Mouse (Mus musculus) neural tube, embryonic 14.5 days (tissue): ENCODE results near the gene Sumf1. TPM values are rescaled to one million over a fixed set of nuclear protein-coding genes. Genes with fewer than 3 reads are reported as not detected.

Experiments used
- ATAC-seq: fragments of 200-750 bp; cut with Nextera tagmentation; 2 replicates; pipeline ENCODE4 v1.8.0; 2017; ENCODE audit warnings: low read depth, mild to moderate bottlenecking, moderate TSS enrichment, moderate library complexity
- H3K27ac ChIP-seq: fragments of 300-500 bp; sonication (generic); 2 replicates; pipeline ENCODE4 v1.5.1; 2014; ENCODE audit warnings: low read depth, mild to moderate bottlenecking, control low read depth, low read length, moderate library complexity, mixed read lengths
- H3K27me3 ChIP-seq: fragments of 300-500 bp; sonication (generic); 2 replicates; pipeline ENCODE4 v1.6.1; 2014; ENCODE audit warnings: low read length; ENCODE audit not compliant: control insufficient read depth, insufficient read depth
- H3K36me3 ChIP-seq: fragments of 300-500 bp; sonication (generic); 2 replicates; pipeline ENCODE4 v1.6.1; 2014; ENCODE audit warnings: low read length, mixed read lengths; ENCODE audit not compliant: control insufficient read depth, insufficient read depth
- H3K4me1 ChIP-seq: fragments of 300-500 bp; sonication (generic); 2 replicates; pipeline ENCODE4 v1.6.1; 2014; ENCODE audit warnings: low read length; ENCODE audit not compliant: control insufficient read depth, insufficient read depth
- H3K4me2 ChIP-seq: fragments of 300-500 bp; sonication (generic); 2 replicates; pipeline ENCODE4 v1.6.1; 2014; ENCODE audit warnings: mild to moderate bottlenecking, low read depth, low read length, control low read depth
- H3K4me3 ChIP-seq: fragments of 300-500 bp; sonication (generic); 2 replicates; pipeline ENCODE4 v1.5.1; 2014; ENCODE audit warnings: low read depth, low read length, control low read depth, mixed read lengths
- H3K9ac ChIP-seq: fragments of 300-500 bp; sonication (generic); replicated peaks from 2 replicates; pipeline ENCODE4 v1.6.1; 2014; ENCODE audit warnings: low read depth, mild to moderate bottlenecking, control low read depth, low read length, mixed read lengths
- H3K9me3 ChIP-seq: fragments of 300-500 bp; sonication (generic); 2 replicates; pipeline ENCODE4 v1.6.1; 2016; ENCODE audit warnings: low read length; ENCODE audit not compliant: control insufficient read depth
- WGBS: fragments of 180-500 bp; shearing (Covaris S2); extraction: QIAGEN DNeasy Blood & Tissue Kit; methylation state at CpG from one replicate; pipeline ENCODE4 v1.1.7; 2014; 5-methylcytosine and 5-hydroxymethylcytosine counted together
- polyA plus RNA-seq: library from polyadenylated mRNA; unstranded; fragments of >200 nt; fragmentation: Nextera tagmentation; extraction: Ambion mirVana; gene quantifications from 2 replicates; pipeline ENCODE4 v1.2.1, GENCODE M21; 2014

Sumf1 gene
- polyA plus RNA-seq, 1 experiment from 2014 or later: 9.3 TPM

- Histone ChIP-seq H3K4me1 (no peaks in the 10 kb centered on the region), H3K27me3 (no peaks in the 10 kb centered on the region), H3K36me3 (no peaks in the 10 kb centered on the region), H3K9me3 (no peaks in the 10 kb centered on the region), H3K27ac (no peak overlapping the region), H3K4me2 (no peak overlapping the region), H3K9ac (no peak overlapping the region), H3K4me3 (no peak overlapping the region)
- WGBS: 94% methylated on average over 2 of the region's 2 CpGs
- ATAC-seq: no peak
These were observed 39.6 kb upstream of the Sumf1 start for GRCm38 (mm10) chr6:108225027-108225426.

- Histone ChIP-seq H3K9ac (no peak overlapping the region), H3K36me3 (no peaks in the 10 kb centered on the region), H3K4me2 (no peak overlapping the region), H3K27me3 (no peaks in the 10 kb centered on the region), H3K27ac (no peak overlapping the region), H3K9me3 (no peaks in the 10 kb centered on the region), H3K4me3 (no peak overlapping the region), H3K4me1 (no peaks in the 10 kb centered on the region)
- WGBS: 93% methylated on average over 4 of the region's 4 CpGs
- no peak for ATAC-seq
These were observed 39.0 kb upstream of the Sumf1 start for GRCm38 (mm10) chr6:108224361-108224760.

GRCm38 (mm10) chr6:108222875-108223274, 37.5 kb upstream of the Sumf1 start:
- WGBS: 96% methylated on average over 5 of the region's 5 CpGs
- Histone ChIP-seq H3K36me3 (no peaks in the 10 kb centered on the region), H3K4me1 (no peaks in the 10 kb centered on the region), H3K4me2 (no peak overlapping the region), H3K4me3 (no peak overlapping the region), H3K9me3 (no peaks in the 10 kb centered on the region), H3K9ac (no peak overlapping the region), H3K27ac (no peak overlapping the region), H3K27me3 (no peaks in the 10 kb centered on the region)
- ATAC-seq: no peak

- WGBS: 70% methylated on average over 5 of the region's 5 CpGs
- Histone ChIP-seq H3K27ac (no peak overlapping the region), H3K36me3 (no peaks in the 10 kb centered on the region), H3K4me1 (no peaks in the 10 kb centered on the region), H3K9ac (no peak overlapping the region), H3K27me3 (no peaks in the 10 kb centered on the region), H3K4me2 (no peak overlapping the region), H3K4me3 (no peak overlapping the region), H3K9me3 (no peaks in the 10 kb centered on the region)
- ATAC-seq: no peak
These were observed 37.1 kb upstream of the Sumf1 start for GRCm38 (mm10) chr6:108222435-108222834.

- Histone ChIP-seq H3K27me3 (no peaks in the 10 kb centered on the region), H3K4me2 (no peak overlapping the region), H3K27ac (no peak overlapping the region), H3K9ac (no peak overlapping the region), H3K9me3 (no peaks in the 10 kb centered on the region), H3K4me3 (no peak overlapping the region), H3K36me3 (no peaks in the 10 kb centered on the region), H3K4me1 (0 out of 2 replicates have a peak, but pooled peaks cover 5% of the 10 kb centered on the region)
- ATAC-seq: no peak
- WGBS: 96% methylated on average over 3 of the region's 3 CpGs
These were observed 32.6 kb upstream of the Sumf1 start for GRCm38 (mm10) chr6:108217987-108218386.

- no peak overlapping the region for H3K9ac ChIP-seq
- ATAC-seq: no peak
- H3K27me3 ChIP-seq: no peaks in the 10 kb centered on the region
- no peak overlapping the region for H3K27ac ChIP-seq
- no peaks in the 10 kb centered on the region for H3K9me3 ChIP-seq
- H3K4me3 ChIP-seq: no peak overlapping the region
- no peaks in the 10 kb centered on the region for H3K36me3 ChIP-seq
- no peak overlapping the region for H3K4me2 ChIP-seq
- WGBS: 97% methylated on average over 8 of the region's 8 CpGs
- H3K4me1 ChIP-seq: 0 out of 2 replicates have a peak, but pooled peaks cover 5% of the 10 kb centered on the region
These were observed 31.4 kb upstream of the Sumf1 start for GRCm38 (mm10) chr6:108216832-108217231.

- no peak for ATAC-seq
- Histone ChIP-seq H3K4me1 (0 out of 2 replicates have a peak, but pooled peaks cover 5% of the 10 kb centered on the region), H3K27me3 (no peaks in the 10 kb centered on the region), H3K9ac (no peak overlapping the region), H3K36me3 (no peaks in the 10 kb centered on the region), H3K4me2 (no peak overlapping the region), H3K9me3 (no peaks in the 10 kb centered on the region), H3K4me3 (no peak overlapping the region), H3K27ac (no peak overlapping the region)
- 81% methylated on average over 5 of the region's 5 CpGs for WGBS
These were observed 30.7 kb upstream of the Sumf1 start for GRCm38 (mm10) chr6:108216091-108216490.

- Histone ChIP-seq H3K4me3 (peak overlapping the region; percentile 57), H3K36me3 (no peaks in the 10 kb centered on the region), H3K9me3 (no peaks in the 10 kb centered on the region), H3K27me3 (no peaks in the 10 kb centered on the region), H3K4me2 (peak overlapping the region; percentile 92), H3K27ac (no peak overlapping the region), H3K4me1 (0 out of 2 replicates have a peak, but pooled peaks cover 5% of the 10 kb centered on the region), H3K9ac (no peak overlapping the region)
- ATAC-seq: no peak
- 13% methylated on average over 10 of the region's 10 CpGs for WGBS
These were observed 29.0 kb upstream of the Sumf1 start for GRCm38 (mm10) chr6:108214294-108214925.

GRCm38 (mm10) chr6:108213481-108214293, 28.3 kb upstream of the Sumf1 start:
- H3K4me2 ChIP-seq: peak overlapping the region; percentile 92
- H3K27me3 ChIP-seq: no peaks in the 10 kb centered on the region
- peak overlapping the region; percentile 57 for H3K4me3 ChIP-seq
- H3K9ac ChIP-seq: peak overlapping the region; percentile 51; the same call in 1 of the 2 replicates
- H3K9me3 ChIP-seq: no peaks in the 10 kb centered on the region
- WGBS: under 1% methylated on average over 29 of the region's 29 CpGs
- 0 out of 2 replicates have a peak, but pooled peaks cover 5% of the 10 kb centered on the region for H3K4me1 ChIP-seq
- no peak overlapping the region for H3K27ac ChIP-seq
- H3K36me3 ChIP-seq: no peaks in the 10 kb centered on the region
- no peak; the same call in 1 of the 2 replicates for ATAC-seq
